ENCODE assay signal across 19 mouse cellular contexts in the genomic region with DNA sequence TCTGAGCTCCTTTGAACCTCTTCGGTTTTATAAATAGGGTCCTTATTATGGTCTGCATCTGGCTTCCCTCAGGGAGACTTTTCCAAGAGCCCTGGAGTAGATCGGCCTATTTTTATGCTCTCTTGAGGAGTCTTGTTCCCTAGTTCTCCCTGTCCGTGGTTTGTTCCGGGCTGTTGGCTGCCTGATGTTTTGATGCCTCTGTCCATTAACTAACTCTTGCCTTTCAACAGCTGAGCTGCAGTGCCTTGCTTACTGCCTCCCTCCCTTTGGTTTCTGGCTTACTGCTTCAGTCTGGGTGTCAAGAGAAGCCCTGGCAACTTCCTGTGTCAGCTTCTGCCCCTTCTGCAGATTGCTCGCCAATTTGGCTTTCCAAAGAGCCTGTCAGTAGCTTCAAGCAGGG. TPM values are rescaled to one million over a fixed set of nuclear protein-coding genes. Genes with fewer than 3 reads are reported as not detected.
DNase-seq lines count a peak whose midpoint lies in the region.
"Had no signal": no experiment of that assay in that cellular context is flagged by ENCODE, and none has a peak within 500 bp of the region (broad histone marks: within the 10 kb centered on the region; RNA-seq: fewer than 3 reads in every experiment).

No protein-coding gene starts in this region.

- no peak overlapping the region for H3K27ac ChIP-seq in heart, embryonic 10.5 days
- H3K27ac ChIP-seq: embryonic facial prominence, embryonic 13.5 days; forebrain, embryonic 12.5 days; intestine, embryonic 15.5 days; limb, embryonic 13.5 days; stomach, embryonic 15.5 days had no signal

- no peak overlapping the region for H3K4me3 ChIP-seq in heart, embryonic 10.5 days
- H3K4me3 ChIP-seq: embryonic facial prominence, embryonic 13.5 days; forebrain, embryonic 12.5 days; intestine, embryonic 15.5 days; limb, embryonic 13.5 days; stomach, embryonic 15.5 days had no signal

- DNase-seq in heart, embryonic 10.5 days (ENCODE audit: low spot score): peak; percentile 74
- DNase-seq in heart, postnatal 36 days: no peak
- DNase-seq in kidney, postnatal 4 days: peak; percentile 3 to 16
- no peak for DNase-seq in kidney, adult 11 months
- DNase-seq in cerebellum, adult 8-10 months: peak; percentile 5
- DNase-seq in cerebellum, postnatal 14 days: peak; percentile 7 to 27
- no peak for DNase-seq in B cell, adult 2 months
- DNase-seq: heart, postnatal 14 days; liver, postnatal 0 days; thymus, postnatal 14 days had no signal

- no peaks in the 10 kb centered on the region for H3K27me3 ChIP-seq in heart, embryonic 10.5 days (ENCODE audit: insufficient read depth, poor library complexity, severe bottlenecking)
- H3K27me3 ChIP-seq: CH12.LX; embryonic facial prominence, embryonic 13.5 days; forebrain, embryonic 12.5 days; intestine, embryonic 15.5 days; limb, embryonic 13.5 days; stomach, embryonic 15.5 days had no signal

- H3K9me3 ChIP-seq in heart, embryonic 10.5 days: no peaks in the 10 kb centered on the region
- H3K9me3 ChIP-seq: embryonic facial prominence, embryonic 13.5 days; forebrain, embryonic 12.5 days; intestine, embryonic 15.5 days; limb, embryonic 13.5 days; stomach, embryonic 15.5 days had no signal

- no peaks in the 10 kb centered on the region for H3K36me3 ChIP-seq in heart, embryonic 10.5 days
- H3K36me3 ChIP-seq: embryonic facial prominence, embryonic 13.5 days; forebrain, embryonic 12.5 days; intestine, embryonic 15.5 days; limb, embryonic 13.5 days; stomach, embryonic 15.5 days had no signal

- intact Hi-C loops in heart, postnatal 36 days (cut with DNase I): no loop called here

- peaks cover 6% of the 10 kb centered on the region; the same call in 1 of the 2 replicates for H3K4me1 ChIP-seq in heart, embryonic 10.5 days
- H3K4me1 ChIP-seq: embryonic facial prominence, embryonic 13.5 days; forebrain, embryonic 12.5 days; intestine, embryonic 15.5 days; limb, embryonic 13.5 days; stomach, embryonic 15.5 days had no signal

- WGBS in heart, embryonic 10.5 days: 33% methylated on average over 5 of the region's 5 CpGs

RNA-seq across cellular contexts. Expression of gene Cox7b2, which starts 52.4 kb away (rescaled TPM):
- 0.58 TPM in 1 of 2 replicates, not detected in the other for polyA plus RNA-seq in heart, embryonic 10.5 days (2016; fragmentation: Nextera tagmentation; extraction: Ambion mirVana)
- total RNA-seq in heart, postnatal 36 days (2021): not detected
- total RNA-seq: CH12.LX; gastrocnemius, adult 8-10 months; heart, postnatal 14 days; layer of hippocampus, postnatal 25 days had no signal
- polyA plus RNA-seq: embryonic facial prominence, embryonic 13.5 days; forebrain, embryonic 12.5 days; intestine, embryonic 15.5 days; liver, postnatal 0 days; small intestine, adult 2 months; stomach, embryonic 15.5 days had no signal

Comparison
In these comparisons a context has a peak if more than half of its experiments do, and no peak if none do; other contexts are left out.
1. DNase-seq: peak in heart, embryonic 10.5 days (single experiment), kidney, postnatal 4 days (2 of 2), cerebellum, adult 8-10 months (single experiment) and cerebellum, postnatal 14 days (2 of 2); none in heart, postnatal 36 days (0 of 2), kidney, adult 11 months (single experiment) and B cell, adult 2 months (0 of 2).